Mouse (Mus musculus): ENCODE data around the gene Ccnb1ip1.

- no peak for TF ChIP-seq POLR2A (IDR thresholded peaks at IDR 0.05; ENCODE audit: insufficient read length, low read depth)
- no peak for TF ChIP-seq E2F4 (IDR thresholded peaks at IDR 0.05; ENCODE audit: insufficient read depth)
- TF ChIP-seq USF1 (IDR thresholded peaks at IDR 0.05; ENCODE audit: low read depth), result no peak
- no peak for TF ChIP-seq MAX (IDR thresholded peaks at IDR 0.05; ENCODE audit: low read depth)
- TF ChIP-seq TCF12 (IDR thresholded peaks at IDR 0.05; ENCODE audit: insufficient read depth, poor library complexity, severe bottlenecking), result no peak
- TF ChIP-seq POLR2AphosphoS2 (IDR thresholded peaks at IDR 0.05; ENCODE audit: insufficient read length, low read depth), result no peak
- TF ChIP-seq MYOD1 (IDR thresholded peaks at IDR 0.05; ENCODE audit: control insufficient read depth in 1 of 3, insufficient read length in 2 of 3, low read depth in 2 of 3), result no peak
Measured at GRCm38 (mm10) chr14:50795261-50795935, 12.1 kb downstream of the Ccnb1ip1 start.
